Mouse (Mus musculus) left cerebral cortex, postnatal 10 days (tissue): ENCODE data around the gene Sdk1. TPM values are rescaled to one million over a fixed set of nuclear protein-coding genes. Genes with fewer than 3 reads are reported as not detected.

Experiments used
- DNase-seq, 2 experiments: peaks; one replicate each; pipeline ENCODE4 v3.0.0; 2021 to 2022; ENCODE audit warnings: low spot score in 2 of 2, mixed read lengths in 1 of 2; ENCODE audit errors: extremely low spot score in 1 of 2
- intact Hi-C: fragments of 180-260 bp; cut with DNase I; formaldehyde crosslinking; loops from one replicate; pipeline ENCODE4 v1.15.1; 2025
- total RNA-seq, 2 experiments: library from RNA; stranded (reverse); gene quantifications; 2 replicates each; pipeline ENCODE4 v1.2.3; 2021

Gene Sdk1
- total RNA-seq, 2 experiments from 2014 or later = 13.0 to 15.3 TPM

DNA sequence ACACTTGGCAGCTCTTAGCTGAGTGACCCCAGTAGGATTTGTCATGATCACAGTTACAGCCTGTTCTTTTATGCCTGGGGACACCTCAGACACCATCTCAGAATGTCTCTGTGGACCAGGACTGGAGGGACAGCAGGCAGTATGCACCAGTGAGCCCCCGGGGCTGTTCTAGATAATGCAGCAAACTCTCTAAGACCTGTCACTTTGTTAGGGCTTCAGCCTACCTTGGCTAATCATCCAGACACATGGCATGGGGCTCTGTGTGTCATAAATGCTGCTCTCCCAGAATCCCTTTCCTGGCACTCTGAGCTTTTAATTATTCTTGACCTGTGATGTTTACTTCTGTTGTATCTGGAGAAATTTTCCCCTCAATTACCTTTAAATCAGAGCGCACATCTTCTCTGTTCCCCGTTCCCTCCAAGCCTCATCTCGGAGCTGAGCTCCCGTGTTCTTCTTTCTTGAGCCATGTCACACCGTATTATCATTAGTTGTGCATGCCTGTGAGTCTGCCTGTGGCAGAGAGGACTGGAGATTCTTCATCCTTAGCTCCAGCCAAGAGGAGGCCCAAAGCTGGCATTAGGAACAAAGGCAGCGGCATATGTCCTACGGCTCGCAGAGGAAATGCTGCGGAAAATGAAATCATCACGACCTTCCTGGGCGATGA is 448.3 kb downstream of the Sdk1 start:
- intact Hi-C loops = no loop called here
- no peak for DNase-seq

DNA sequence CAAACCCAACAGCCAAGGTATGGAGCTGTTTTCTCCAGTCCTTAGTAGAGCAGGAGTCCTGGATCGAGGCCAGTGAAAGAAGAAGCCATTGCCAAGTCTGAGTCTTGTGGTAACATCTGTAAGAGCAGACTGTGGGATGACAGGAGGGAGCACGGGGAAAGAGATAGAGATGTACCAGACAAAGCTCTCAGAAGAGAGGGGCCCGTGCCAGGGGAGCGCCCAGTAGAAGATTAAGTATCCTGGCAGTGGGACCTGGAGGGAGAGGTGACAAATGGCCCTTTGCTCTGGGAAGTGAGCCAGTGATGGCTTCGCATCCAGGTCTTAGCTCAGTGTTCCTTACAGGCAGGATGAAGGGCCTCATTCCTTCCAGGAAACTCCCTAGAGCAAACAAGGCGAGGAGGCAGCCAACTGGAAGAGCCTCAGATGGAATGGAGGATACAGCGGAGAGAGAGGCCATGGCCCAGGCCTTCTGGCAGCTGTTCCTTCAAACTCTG is 450.2 kb downstream of the Sdk1 start:
- intact Hi-C loops = no loop called here
- DNase-seq = no peak

DNA sequence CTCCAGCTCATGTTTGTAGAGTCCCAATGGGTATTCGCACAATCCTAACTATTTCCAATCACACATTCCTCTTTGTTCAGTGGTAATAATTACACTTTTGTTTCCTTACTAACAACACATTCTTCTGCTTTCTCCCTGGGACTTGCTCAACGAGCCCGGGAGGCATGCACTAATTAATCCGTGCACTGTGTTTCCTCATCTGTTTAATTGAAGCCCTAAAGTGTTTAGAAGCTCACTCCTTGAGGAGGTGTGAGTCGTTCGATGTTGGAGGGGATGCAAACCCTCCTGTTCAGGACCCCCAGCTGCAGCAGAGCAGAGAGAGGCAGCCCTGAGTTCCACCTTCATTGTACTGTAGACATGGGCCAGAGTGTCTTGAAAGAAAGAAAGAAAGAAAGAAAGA is 452.4 kb downstream of the Sdk1 start:
- DNase-seq = no peak
- intact Hi-C loops = no loop called here

DNA sequence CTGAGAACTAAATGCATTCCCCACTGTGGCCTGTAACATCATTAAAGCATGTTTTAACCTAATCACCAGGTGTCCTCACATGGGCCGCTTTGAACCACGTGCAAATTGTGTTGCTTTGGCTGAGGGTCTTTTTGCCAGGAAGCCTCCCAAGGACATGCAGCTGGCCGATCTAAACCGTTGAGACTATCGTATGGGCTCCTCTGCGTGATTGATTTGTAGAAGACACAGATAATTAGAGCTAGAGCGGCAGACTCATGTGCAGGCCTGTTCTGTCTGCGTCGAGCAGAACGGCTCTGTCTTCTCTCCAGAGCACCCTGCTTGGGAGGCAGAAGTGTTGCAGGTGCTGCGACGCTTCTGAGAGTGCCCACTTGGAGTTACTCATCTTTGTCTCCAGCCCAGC is 453.6 kb downstream of the Sdk1 start:
- no peak for DNase-seq
- intact Hi-C loops = no loop called here

DNA sequence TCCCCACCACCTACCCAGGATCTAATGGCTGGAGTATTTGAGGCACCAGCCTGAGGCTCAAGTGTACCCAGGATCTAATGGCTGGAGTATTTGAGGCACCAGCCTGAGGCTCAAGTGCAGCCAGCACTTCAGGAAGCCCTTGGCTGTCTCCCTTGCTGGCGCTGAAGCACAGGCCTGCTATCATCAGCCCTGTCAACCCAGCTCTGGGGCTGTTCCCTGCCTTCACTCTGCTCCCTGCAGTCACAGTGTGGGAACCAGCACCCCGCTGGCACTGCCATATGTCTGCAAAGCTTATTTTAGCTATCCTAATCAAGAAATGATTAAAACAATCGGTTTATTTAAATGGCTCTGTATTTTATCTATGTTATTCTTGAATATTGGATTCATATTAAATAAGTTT is 457.1 kb downstream of the Sdk1 start:
- intact Hi-C loops = no loop called here
- DNase-seq = no peak

DNA sequence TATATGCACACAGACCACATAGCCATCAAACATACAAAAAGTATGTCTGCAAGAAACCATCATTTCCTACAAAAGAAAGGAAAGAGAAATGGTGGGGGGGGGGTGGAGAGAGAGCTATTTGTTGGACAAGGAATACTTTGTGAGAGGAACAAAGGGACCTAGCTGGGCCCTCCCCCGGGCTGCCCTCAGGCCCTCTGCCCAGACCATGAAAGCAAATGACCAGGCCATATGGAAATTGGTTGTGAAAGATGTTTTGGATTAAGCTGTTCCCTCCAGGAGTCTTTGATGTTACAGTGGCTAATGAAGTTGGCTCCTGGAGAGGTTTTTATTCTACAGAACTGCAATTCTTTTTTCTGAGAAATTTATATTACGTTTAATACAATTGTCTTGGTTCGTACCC is 479.5 kb downstream of the Sdk1 start:
- no peak for DNase-seq
- intact Hi-C loops = no loop called here

DNA sequence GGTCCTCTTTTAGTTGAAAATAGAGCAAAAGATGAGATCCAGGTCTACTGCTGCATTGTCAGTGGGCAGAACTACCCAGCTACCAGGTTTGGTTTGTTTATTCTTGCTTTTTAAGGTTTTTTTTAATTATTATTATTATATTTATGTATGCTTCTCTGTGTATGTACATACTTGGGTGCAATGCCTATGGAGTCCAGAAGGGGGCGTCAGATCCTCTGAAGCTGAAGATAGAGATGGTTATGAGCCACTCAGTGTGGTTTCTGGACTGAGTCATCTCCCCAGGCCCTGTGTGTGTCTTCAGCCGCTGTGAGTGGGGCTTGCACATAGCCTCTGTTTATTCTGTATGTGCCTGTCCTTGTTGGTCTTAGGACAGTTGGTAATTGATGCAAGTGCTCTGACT is 486.7 kb downstream of the Sdk1 start:
- intact Hi-C loops = no loop called here
- DNase-seq = no peak

DNA sequence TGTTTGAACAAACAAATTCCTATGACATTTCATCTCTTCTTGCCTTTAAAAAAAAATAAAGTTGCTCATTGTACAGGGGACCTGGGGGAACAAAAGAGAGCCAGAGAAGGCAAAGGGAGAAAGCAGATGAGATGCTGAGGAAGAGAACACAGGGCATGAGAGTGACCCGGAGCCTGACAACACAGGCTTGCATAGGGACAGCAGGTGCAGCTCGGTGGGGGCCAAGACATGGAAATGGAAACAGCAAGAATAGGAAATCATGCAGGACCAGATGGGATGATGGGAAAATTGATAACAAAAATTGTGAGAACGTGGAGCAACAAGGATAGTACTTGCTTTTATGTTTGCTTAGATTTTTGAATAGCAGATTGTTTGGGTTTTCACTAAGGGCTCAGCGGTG is 488.7 kb downstream of the Sdk1 start:
- DNase-seq = no peak
- intact Hi-C loops = no loop called here

DNA sequence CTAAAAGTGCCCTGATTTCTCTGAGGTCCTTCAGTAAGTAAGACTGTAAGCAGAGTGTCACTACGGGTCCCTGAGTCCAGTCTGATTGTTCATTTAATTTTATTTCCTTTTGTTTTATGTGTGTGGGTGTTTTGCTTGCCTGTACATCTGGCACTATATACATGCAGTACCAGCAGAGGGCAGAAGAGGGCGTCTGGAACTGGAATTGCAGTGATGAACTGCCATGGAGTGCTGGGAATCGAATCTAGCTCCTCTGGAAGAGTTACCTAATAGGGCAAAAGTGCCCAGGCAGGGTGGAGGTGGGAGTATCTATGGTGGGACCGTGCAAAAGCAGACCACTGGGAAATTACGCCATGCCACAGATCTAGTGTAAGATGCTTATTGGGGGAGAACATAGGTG is 497.4 kb downstream of the Sdk1 start:
- intact Hi-C loops = no loop called here
- no peak for DNase-seq

DNA sequence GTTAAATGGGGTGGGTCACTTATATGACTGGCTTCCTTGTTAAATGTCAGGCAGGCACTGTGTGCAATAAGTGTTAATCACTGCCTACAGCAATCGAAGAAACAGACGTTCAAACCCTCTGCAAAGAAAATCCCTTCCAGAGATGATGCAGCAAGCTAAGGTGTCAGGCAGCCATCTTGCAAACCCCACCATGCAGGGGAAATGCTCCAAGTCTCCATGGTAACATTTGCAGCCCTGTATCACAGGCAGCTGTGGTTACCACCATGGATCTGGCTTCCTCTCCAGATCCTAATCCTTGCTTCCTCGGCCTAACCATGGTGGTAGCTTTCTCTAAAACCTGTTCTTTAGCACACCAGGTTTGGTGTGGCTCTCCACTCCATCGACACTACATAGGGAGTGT is 507.5 kb downstream of the Sdk1 start:
- intact Hi-C loops = no loop called here
- no peak for DNase-seq

DNA sequence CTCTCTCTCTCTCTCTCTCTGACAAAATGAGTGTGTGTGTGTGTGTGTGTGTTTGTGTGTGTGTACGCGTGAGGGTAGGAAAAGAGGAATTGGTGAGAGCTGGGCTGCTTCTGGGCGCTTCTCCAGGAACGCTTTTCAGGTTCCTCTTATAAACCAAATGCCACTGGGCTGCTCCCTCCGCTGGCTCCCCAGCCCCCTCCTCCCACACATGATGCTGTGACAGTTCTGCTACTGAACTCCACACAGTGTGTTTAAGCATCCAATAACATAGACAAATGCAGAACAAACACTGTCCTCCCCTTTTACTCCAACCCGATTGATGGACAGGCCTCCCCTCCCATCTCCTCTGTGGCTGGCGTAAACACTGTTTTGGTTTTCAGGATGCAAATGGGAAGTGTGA is 513.0 kb downstream of the Sdk1 start:
- peak; percentile 59 to 74 for DNase-seq
- intact Hi-C loops = no loop called here

DNA sequence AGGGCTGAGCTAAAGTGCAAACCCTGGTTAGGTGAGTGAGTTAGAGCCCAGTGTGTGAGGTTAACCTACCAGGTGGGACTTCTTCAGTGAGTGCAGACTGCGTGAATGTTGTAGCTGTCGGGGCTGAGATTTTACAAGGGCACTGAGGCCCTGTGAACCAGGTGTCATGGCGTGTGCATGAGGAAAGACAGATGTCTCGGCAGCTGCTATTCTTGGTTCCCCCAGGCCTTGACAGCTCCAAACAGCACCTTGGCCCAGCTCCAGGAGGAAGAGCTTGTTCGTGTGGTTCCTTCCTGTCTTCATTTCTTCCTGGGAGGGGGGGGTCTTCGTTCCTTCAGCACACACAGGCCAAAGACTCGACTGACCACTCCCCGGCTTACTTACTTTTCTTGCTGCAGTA is 517.6 kb downstream of the Sdk1 start:
- DNase-seq = peak; percentile 8 to 59
- intact Hi-C loops = no loop called here

DNA sequence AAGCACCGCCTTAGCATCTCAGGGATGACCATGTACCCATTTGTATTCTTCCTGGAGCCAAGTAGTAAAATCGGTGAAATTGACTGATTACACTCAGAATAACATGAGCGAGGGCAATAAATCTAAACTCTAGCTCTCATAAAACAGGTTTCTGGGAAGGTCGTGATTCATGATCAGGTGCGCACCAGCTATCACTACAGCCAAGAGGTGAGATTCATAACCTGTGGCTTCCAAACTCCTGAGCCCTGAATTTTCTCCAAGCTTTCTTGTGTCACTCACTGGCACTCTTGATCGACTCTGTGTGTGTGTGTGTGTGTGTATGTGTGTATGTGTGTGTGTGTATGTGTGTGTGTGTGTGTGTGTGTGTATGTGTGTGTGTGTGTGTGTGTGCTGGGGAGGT is 522.8 kb downstream of the Sdk1 start:
- no peak for DNase-seq
- intact Hi-C loops = no loop called here

DNA sequence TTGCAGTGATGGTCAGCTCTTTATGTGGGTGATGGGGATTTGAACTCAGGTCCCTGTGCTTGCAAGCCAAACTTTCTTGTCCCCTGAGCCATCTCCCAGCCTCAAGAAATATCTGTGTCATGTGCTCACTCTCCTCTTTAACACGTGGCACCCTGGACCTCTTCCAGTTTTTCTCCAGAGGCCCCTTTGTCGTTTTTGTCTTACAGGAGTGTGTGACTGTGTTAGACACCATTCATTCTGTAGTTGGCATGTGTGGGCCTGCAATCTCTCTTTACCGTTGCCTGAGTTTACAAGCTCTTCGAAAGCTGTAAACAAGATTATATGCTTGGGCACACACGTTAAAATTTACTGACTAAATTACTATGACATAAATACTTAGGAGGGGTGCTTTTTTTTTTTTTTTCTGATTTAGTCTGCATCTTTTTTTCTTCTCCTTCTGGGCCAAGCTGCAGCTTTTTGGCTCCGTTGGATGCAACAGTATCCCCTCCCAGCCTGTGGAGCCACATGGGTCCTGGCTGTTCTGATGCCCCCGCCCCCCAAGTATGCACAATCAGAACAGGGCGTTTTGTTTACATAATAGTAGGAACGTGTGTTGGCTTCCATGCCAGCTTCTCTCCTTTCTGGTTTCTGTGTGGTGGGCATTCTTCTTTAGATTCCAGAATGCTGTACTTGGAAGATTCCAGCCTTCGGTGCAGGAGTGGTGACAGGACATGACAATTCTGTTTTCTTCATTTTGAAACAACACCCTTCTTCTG is 527.6 kb downstream of the Sdk1 start:
- intact Hi-C loops = no loop called here
- DNase-seq = no peak

DNA sequence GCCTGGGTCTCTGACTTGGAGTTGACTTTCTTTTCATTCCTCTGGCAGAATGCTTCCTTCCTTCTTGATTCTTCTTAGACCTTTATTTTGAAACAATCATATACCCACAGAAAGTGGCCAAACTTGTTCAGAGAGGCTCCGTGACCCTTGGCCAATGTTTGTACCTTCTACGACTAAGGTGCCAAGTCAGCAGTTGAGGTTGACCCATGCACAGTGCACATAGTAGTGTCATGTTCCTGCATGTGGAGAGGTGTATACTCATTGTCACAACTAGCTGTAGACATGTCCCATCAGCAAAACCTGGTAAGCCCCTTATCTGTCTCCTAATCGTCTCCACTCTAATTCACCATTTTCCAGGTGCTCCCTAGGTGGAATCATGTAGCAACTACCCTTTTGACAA is 530.2 kb downstream of the Sdk1 start:
- no peak for DNase-seq
- intact Hi-C loops = no loop called here

DNA sequence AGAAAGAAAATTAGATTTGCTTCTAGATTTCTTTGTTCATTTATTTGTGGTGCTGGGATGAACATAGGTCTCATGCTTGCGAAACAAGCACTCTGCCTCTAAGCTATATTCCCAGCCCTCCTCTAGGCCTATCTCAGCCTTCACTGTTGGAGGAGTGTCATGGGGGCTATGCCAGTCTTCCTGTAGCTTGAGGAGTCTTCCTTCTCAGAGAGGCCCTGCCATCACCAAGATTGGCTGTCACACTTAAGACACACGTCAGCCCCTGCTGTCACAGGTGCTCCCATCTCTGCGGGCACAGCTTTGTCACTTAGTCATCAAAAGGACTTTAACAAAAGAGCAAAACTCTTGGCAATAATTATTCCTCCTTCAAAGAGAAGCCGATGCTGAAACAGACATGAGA is 536.9 kb downstream of the Sdk1 start:
- DNase-seq = no peak
- intact Hi-C loops = no loop called here

DNA sequence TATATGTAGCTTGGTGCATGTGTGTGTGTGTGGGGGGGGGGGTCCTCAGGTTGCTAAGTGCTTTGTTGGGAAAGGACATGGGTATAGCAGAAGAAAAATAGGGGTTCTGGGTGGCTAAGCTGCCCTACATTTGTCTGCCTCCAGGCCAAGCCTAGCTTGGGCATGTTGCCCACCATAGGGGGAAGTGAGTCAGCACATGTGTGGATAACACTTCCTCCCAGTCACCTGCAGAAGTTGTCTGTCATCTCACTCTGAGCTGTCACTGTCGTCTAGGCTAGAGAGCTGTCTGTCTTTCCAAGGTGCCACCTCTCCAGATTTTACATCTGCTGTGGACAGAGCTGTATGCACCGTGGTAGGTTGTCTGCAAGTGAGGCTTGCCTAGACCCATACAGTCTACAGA is 539.9 kb downstream of the Sdk1 start:
- DNase-seq = peak; percentile 7 to 45

DNA sequence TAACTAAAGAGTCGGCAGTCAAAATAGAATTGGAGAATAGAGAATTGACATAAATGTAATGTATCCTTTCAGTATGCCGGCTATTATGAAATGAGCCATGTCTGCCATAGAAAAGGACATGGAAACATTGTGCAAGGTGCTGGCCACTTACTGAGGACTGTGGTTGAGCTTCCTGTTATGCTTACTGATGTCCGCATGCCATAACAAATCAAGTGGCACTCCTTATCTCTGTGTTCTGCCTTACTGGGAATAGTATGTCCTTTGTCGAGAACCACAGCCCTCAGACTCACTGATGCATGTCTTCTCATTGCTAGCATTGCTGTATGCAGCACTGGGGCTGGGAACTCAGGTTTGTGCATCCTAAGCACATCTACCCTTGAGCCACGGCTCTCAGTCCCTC is 541.0 kb downstream of the Sdk1 start:
- DNase-seq = no peak
- intact Hi-C loops = no loop called here

More for the DNA sequence above, 539.9 kb downstream of the Sdk1 start:
- intact Hi-C loops = no loop called here

DNA sequence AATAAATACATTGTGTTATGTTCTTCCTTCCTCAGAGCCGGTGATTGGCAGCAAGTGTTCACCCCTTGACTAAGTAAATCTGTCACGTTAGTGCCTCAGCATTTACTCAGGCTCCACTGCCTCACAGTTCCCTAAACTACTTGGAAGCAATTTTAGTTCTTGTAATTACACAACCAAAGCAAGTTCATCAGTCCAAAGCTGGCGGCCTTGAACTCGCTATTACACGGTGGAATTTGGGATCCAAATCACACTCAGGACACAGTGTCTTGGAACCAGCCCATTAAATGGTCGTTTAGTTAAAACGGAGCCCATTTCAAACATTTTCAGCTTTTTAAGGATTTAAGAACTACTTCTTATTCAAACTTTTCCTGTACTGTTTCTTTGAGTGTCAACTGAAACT is 542.2 kb downstream of the Sdk1 start:
- intact Hi-C loops = no loop called here

DNA sequence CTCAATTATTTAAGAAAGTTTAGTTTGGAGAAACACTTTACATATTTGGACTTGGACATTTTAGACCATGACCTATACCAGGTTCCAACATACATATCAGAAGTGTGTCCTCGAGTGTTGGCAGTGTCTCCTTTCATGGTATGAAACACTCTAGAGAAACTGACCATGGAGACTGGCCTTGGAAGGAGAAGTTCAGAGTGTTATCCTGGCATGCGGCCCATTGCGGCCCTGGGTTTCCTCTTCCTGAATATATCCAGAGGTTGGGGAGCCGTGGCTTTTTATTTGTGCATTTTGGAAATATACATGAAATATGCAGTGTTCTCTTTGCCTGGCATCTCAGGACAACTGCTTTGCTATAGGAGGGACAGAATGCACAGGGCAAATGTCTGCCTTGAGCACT is 552.6 kb downstream of the Sdk1 start:
- DNase-seq = no peak
- intact Hi-C loops = no loop called here

More for the DNA sequence above, 542.2 kb downstream of the Sdk1 start:
- no peak for DNase-seq
